Mouse (Mus musculus) spleen, postnatal 36 days (tissue): ENCODE measurements around the gene Cog5.

Experiments
- DNase-seq, 2 experiments: peaks; one replicate each; pipeline ENCODE4 v3.0.0; 2022; ENCODE audit warnings: low spot score in 2 of 2, mixed read lengths in 1 of 2

Cog5 gene

DNA sequence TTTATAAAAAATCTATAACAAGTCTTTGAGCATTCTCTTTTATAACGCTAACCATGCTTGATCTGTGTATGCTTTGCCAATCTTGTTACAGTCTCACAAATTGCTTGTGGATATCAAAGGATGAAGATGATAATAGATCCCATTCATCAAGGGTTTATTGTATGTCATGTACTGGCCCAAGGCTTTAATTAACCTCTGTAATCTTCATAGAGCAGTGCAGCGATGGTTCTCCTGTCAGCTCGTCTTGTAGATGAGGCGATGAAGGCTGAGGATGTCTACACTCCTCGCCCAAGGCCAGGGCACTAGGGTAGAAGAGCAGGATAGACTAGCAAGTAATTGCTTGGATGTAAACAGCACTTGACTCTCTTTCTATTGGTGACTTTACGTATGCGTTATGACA is 164.9 kb downstream of the Cog5 start:
- DNase-seq, result no peak

DNA sequence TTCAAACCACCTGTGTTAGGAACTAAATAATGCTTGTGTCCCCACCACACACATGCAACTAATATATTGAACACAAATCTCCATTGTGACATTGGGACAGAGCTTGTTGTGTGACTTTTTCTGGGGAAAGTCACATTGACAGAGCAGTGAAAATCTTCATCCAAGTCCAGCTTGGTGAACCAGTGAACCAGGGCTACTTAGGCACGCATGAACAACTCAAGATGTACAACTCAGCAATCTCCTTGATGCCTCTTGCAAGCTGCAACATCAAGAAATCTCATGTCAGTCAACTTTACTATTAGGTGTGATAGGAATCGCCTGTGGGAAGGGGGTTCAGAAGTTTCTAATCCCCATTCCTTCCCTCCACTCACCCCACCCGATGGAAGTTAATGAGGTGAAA is 169.0 kb downstream of the Cog5 start:
- no peak for DNase-seq

- no peak for DNase-seq
Observed at GRCm38 (mm10) chr12:31824831-31825230, 170.2 kb downstream of the Cog5 start.

GRCm38 (mm10) chr12:31825821-31826220 is 171.2 kb downstream of the Cog5 start:
- DNase-seq, result no peak

DNA sequence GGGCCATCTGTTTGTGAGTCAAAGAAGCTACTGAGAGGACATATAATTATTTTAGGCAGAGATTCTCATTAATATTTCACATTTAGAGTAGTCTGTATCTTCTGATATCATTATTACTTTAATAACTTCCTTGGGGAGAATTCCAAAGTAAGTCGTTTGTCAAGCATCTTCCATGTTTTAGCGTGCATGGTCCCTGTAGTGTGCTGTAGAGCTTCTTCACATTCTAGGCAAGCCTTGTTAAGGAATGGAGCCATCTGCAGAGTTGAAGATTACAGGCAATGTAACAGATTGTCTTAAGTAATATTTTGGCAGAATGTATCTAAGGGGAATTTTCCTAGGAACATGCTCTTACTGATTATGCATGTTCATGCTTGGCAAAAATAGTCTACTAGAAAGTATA is 171.8 kb downstream of the Cog5 start:
- DNase-seq, result no peak

- no peak for DNase-seq
Observed at GRCm38 (mm10) chr12:31835480-31835879, 180.8 kb downstream of the Cog5 start.

GRCm38 (mm10) chr12:31836211-31836610 is 181.5 kb downstream of the Cog5 start:
- no peak for DNase-seq

DNA sequence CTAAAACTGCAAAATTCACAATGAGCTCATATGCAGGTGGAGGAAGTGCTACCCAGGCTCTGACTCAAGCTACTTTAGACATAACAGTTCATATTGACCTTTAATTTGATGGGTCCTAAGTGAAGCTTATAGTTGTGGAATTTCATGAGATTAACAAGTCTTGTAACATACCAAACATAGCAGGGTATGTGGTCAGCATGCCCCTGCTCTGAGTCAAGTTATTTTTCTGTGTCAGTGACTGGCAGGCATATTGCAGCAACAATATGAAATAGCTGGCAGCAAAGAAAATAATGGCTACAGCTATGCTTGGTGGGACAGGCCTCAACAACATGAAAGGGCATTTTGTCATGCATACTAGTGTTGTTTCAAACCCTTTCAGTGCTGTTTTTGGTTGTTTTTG is 183.9 kb downstream of the Cog5 start:
- no peak for DNase-seq

GRCm38 (mm10) chr12:31839249-31839648 is 184.6 kb downstream of the Cog5 start:
- DNase-seq, result no peak

DNA sequence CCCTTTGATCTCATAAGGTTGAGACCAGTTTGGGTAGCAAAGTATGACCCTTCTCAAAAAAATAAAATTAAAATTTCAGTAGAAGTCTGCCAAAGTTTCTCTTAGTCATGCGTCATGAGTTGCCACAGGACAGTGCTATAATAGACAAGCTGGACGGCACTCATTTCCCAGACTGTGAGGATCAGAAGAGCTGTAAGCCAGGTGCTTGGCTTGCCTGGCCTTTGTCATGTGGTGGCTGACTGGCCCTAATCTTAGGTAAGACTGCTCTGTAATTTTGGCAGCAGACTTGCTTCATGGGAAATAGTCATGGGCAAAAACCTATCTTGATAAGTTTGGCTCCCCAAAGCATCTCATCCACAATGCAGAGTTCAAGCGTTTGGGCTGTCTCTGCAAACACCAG is 191.4 kb downstream of the Cog5 start:
- DNase-seq, result no peak

GRCm38 (mm10) chr12:31848630-31849415 is 194.2 kb downstream of the Cog5 start:
- DNase-seq, result no peak

DNA sequence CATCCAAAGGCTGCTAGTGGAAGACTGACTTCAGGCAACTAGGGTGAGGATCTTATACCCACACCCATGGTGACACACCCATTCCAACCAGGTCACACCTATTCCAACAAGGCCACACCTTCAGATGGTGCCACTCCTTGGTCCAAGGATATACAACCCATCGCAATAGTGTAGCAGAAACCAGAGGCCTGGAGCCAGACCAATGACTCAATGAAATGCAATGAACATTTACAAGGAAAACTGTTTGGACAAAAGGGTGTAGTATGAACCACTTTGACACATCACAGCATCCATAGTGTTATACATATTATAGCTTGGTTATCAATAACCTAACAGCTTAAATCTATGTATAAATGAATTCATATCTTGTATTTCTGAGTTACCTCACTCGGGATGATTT is 194.9 kb downstream of the Cog5 start:
- no peak for DNase-seq

DNA sequence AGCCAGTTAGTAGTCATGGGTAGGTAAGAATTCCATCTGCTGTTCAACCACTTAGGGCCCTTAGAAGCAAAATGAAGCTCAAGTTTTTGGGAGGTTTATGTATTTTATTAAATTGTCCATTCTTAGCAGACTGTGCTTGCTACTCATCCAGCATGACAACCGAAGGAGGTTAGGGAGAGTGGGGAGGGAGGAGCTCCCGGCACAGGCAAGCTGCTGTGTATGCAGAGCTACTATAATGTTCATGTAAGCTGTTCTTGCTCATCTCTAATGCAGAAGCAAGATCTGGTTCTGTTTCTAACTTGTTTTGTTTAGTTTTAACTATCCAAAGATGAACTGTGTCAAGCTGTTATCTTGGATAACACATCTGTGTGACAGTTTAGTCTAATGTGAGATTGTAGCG is 199.4 kb downstream of the Cog5 start:
- no peak for DNase-seq

- no peak for DNase-seq
Observed at GRCm38 (mm10) chr12:31854817-31855216, 200.1 kb downstream of the Cog5 start.

DNA sequence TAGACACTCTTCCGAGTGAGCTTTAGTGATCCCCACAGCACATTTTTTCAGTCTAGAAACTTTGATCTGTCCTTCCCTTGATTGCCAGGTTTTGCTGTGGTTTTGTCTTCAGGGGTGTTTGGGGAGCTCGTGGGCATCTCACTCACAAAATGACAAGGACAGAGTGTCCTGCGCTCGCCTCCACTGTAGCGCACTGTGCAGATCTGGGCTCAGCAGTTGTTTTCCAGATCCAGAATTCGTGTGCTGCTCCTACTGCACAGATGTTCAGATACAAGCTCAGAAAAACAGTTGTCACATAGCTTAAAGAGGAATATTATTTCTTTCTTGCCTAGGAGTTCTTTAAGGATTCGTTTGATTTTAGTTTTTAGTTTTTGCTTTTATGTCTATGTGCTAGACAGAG is 203.1 kb downstream of the Cog5 start:
- DNase-seq, result no peak

DNA sequence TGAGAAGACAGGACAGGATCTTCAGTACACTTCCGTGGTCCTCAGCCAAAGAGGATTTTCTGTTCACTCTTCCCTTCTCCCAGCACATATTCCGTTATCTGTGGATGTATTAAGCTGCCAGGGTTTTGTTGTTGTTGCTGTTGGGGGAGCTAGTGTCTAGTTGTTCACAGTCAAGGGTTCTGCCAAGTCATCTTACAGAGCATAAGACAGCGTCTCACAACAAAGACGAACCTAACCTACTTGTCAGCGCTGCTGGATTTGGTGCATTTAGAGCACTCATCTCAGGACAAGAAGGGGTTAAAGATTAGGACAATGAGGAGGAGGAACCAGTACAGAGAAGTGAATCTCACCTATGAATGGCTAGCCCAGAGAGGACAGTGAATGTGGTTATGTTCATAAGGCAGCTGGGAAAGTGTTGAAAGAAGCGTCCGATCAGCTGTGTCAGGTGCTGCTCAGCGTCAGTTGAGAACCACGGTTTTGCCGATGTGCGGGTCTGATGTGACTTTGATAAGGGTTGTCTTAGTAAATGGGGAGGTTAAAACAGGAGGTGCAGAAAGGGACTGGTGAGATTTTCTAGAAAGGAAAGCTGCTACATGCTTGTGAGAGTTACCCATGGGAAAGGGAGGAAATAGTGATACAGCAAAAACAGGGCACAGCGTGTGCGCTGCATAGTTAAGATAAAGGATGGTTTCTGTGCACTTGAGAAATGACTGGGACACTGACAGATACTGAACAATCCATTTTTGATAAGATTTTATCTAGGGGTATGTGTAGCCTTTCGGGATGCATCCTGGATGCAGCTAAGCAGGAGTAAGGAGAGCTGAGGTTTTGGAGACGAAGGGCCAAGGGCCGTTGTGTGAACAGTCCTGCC is 208.2 kb downstream of the Cog5 start:
- DNase-seq, result no peak

DNA sequence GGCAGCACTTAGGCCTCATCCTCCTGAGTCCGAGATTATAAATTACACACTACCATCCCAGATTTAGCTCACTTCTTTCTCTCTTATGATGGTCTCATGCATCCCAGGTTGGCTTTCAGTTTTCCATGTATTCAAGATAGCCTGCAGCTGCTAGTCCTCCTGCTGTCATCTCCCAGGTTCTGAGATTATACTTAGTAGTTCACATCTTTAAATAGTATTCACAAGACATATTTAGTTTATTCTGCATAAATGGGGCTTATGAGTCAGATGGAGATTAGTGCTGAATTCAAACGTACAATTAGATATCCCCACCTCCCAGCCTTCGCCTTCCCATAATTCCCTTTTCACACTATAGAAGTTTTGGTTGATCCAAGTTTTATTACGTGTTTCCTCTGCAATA is 222.1 kb downstream of the Cog5 start:
- DNase-seq, result no peak

DNA sequence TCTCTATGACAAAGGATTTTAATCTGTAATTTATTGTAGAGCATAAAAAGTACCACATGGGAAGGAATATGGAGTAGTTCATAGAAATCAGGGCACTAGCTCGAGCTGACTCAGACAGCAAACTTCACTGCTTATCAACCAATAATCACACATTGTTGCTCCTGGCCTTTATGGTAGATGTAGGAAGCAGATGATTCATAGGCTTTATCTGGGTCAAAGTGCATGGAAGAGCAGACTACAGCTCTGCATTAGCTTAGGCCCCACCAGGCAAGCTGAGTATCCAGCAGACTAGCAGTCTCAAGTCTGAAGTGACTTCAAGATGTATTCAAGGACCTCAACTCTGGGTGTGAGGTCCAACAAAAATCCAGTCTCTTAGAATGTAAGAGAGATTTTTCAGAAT is 228.1 kb downstream of the Cog5 start:
- no peak for DNase-seq

GRCm38 (mm10) chr12:31884365-31884764 is 229.7 kb downstream of the Cog5 start:
- DNase-seq, result no peak

- DNase-seq, result no peak
Observed at GRCm38 (mm10) chr12:31885084-31885483, 230.4 kb downstream of the Cog5 start.

DNA sequence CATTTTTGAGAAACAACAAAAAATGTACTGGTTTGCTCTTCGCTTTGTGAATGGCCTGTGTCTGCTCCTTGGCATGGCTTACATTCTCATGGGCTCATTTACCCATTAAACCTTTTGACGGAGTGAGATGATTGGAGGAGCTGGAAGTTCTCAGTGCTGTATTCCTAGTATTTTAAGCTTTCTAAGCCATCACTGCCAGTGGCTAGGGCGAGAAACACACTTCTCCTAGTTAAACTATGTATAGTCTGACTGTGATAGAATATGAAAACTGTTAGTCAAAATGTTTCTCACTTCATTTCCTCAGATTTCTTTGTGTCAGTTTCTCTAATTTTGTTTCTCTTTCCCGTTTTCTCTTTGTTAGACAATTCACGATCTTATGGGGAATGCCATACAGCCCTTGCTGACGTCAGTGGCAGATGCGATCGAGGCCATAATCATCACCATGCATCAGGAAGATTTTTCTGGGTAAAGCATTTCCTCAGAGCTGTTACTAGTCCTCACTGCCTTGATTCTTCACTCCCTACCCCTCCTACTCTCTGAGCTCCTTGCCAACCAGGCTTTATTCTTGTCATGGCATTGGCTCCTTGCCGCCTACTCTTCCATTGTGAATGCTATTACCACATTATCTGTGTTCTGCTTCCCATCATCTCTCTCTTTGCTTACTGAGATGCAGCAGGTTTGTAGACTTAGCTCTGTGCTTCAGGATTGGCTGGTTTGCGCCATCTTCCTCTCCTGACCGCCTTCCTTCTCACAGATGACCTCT is 231.4 kb downstream of the Cog5 start:
- DNase-seq, result no peak

DNA sequence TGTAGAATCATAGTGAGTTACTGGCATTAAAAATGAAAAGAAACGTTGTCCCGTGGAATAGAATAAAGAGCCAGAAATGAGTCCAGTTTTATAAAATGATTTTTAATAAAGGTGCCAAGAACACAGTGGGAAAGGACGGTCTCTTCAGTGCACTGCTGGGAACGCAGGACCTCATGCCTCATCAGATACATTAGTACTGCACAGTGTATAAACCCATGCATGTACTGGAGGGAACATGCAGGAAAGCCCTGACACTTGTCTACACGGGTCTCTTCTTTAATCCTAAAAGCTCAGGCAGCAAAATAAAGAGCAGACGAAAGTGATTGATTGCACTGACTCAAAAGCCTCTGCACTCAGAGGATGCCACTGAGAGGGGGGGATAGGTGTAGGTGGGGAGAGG is 236.0 kb downstream of the Cog5 start:
- no peak for DNase-seq
